Mouse (Mus musculus) limb, embryonic 13.5 days (tissue): ENCODE data around the gene Rbms3. TPM values are rescaled to one million over a fixed set of nuclear protein-coding genes. Genes with fewer than 3 reads are reported as not detected.

Experiments
- ATAC-seq: fragments of 200-750 bp; cut with Nextera tagmentation; 2 replicates; pipeline ENCODE4 v1.8.0; 2017; ENCODE audit warnings: low read depth, moderate number of reproducible peaks, moderate TSS enrichment; ENCODE audit not compliant: low FRiP score
- H3K27ac ChIP-seq: fragments of 300-500 bp; sonication (generic); 2 replicates; pipeline ENCODE4 v1.5.1; 2015; ENCODE audit warnings: inconsistent platforms, mild to moderate bottlenecking, moderate library complexity
- H3K27me3 ChIP-seq: fragments of 300-500 bp; sonication (generic); 2 replicates; pipeline ENCODE4 v1.6.1; 2015; ENCODE audit warnings: mild to moderate bottlenecking, inconsistent platforms
- H3K36me3 ChIP-seq: fragments of 300-500 bp; sonication (generic); 2 replicates; pipeline ENCODE4 v1.6.1; 2015; ENCODE audit warnings: inconsistent platforms, mild to moderate bottlenecking, moderate library complexity
- H3K4me1 ChIP-seq: fragments of 300-500 bp; sonication (generic); 2 replicates; pipeline ENCODE4 v1.6.1; 2015; ENCODE audit warnings: inconsistent platforms
- H3K4me2 ChIP-seq: fragments of 300-500 bp; sonication (generic); replicated peaks from 2 replicates; pipeline ENCODE4 v1.6.1; 2015; ENCODE audit warnings: inconsistent platforms, mild to moderate bottlenecking, moderate library complexity
- H3K4me3 ChIP-seq: fragments of 300-500 bp; sonication (generic); 2 replicates; pipeline ENCODE4 v1.5.1; 2015; ENCODE audit warnings: moderate library complexity, mild to moderate bottlenecking, inconsistent platforms
- H3K9ac ChIP-seq: fragments of 300-500 bp; sonication (generic); 2 replicates; pipeline ENCODE4 v1.6.1; 2015; ENCODE audit warnings: mild to moderate bottlenecking, inconsistent platforms
- H3K9me3 ChIP-seq: fragments of 300-500 bp; sonication (generic); 2 replicates; pipeline ENCODE4 v1.6.1; 2016; ENCODE audit warnings: inconsistent platforms
- WGBS: fragments of 180-500 bp; shearing (Covaris S2); methylation state at CpG from one replicate; pipeline ENCODE4 v1.1.7; 2015; 5-methylcytosine and 5-hydroxymethylcytosine counted together
- polyA plus RNA-seq: library from polyadenylated mRNA; unstranded; fragments of >200 nt; fragmentation: Nextera tagmentation; extraction: Ambion mirVana; gene quantifications from 2 replicates; pipeline ENCODE4 v1.2.1, GENCODE M21; 2015

The Rbms3 gene
- polyA plus RNA-seq, 1 experiment from 2014 or later = 101 TPM

DNA sequence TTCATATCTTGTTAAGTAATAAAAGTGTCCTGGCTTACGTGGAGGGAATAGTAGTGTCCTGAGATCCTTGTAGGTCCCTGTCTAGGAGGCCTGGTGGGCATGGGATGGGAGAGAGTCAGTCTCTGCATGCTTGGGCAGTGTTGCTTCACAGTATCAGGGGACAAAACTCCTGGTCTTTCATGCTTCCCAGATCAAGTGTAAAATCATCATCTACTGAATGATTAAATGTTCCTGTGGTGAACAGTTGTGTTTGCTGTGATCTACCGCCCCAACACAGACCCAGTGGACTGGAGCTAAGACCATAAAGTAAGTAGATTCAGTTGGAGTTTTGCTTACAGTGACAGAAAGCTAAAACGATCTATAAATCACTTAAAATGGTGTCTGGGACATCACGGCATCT, 654.4 kb downstream of the Rbms3 start:
- no peak for ATAC-seq
- H3K27ac ChIP-seq = no peak overlapping the region

DNA sequence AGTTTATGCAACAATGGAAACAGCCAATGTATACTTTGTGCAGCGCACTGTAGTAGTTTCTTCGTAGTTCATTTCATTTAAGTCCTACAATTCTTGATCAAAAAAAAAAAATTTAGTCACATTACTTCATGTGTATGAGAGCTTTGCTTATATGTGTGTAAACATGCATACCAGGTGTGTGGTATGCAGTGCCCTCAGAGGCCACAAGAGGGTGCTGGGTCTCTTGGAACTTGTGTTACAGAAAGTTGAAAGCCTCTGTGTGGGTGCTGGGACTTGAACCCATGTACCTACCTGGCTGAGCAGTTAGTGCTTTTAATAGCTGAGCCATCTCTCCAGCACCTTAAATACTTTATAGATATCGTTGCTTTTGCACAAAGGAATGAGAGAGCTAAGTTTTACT, 655.6 kb downstream of the Rbms3 start:
- no peak for ATAC-seq
- Histone ChIP-seq H3K4me1 (peaks cover 3% of the 10 kb centered on the region; the same call in 1 of the 2 replicates), H3K4me3 (no peak overlapping the region), H3K27me3 (no peaks in the 10 kb centered on the region), H3K4me2 (no peak overlapping the region), H3K36me3 (0 out of 2 replicates have a peak, but pooled peaks cover 9% of the 10 kb centered on the region), H3K9me3 (0 out of 2 replicates have a peak, but pooled peaks cover 2% of the 10 kb centered on the region), H3K9ac (no peak overlapping the region), H3K27ac (no peak overlapping the region)
- 97% methylated on average over 3 of the region's 3 CpGs for WGBS

More for the DNA sequence above, 654.4 kb downstream of the Rbms3 start:
- Histone ChIP-seq H3K9ac (no peak overlapping the region), H3K4me1 (peaks cover 3% of the 10 kb centered on the region; the same call in 1 of the 2 replicates), H3K4me2 (no peak overlapping the region), H3K27me3 (no peaks in the 10 kb centered on the region), H3K36me3 (0 out of 2 replicates have a peak, but pooled peaks cover 9% of the 10 kb centered on the region), H3K4me3 (no peak overlapping the region), H3K9me3 (0 out of 2 replicates have a peak, but pooled peaks cover 2% of the 10 kb centered on the region)
- WGBS = 84% methylated on average over 4 of the region's 4 CpGs

DNA sequence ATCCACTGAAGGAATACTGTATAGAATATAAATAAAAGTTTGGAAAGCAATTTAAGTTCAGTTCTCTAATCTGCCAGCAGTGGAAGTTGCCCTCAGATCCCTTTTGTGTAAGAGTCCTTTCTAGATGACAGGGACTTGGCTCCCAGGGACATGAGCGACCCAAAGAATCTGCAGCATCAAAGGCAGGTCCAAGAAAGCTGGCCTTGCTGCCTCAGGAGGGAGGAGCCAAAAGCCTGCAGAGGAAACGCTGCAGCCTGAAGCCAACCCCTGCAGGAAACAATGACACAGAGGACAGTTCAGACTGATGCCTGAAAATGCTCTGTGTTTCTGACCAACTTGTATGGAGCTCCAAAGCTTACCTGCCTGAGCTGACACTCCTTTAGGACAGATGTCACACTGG, 656.1 kb downstream of the Rbms3 start:
- no peak for ATAC-seq
- Histone ChIP-seq H3K4me3 (no peak overlapping the region), H3K4me1 (peaks cover 3% of the 10 kb centered on the region; the same call in 1 of the 2 replicates), H3K27me3 (no peaks in the 10 kb centered on the region), H3K4me2 (no peak overlapping the region), H3K36me3 (0 out of 2 replicates have a peak, but pooled peaks cover 6% of the 10 kb centered on the region), H3K9ac (no peak overlapping the region), H3K9me3 (0 out of 2 replicates have a peak, but pooled peaks cover 2% of the 10 kb centered on the region), H3K27ac (no peak overlapping the region)
- WGBS = 43% methylated on average over 2 of the region's 2 CpGs

DNA sequence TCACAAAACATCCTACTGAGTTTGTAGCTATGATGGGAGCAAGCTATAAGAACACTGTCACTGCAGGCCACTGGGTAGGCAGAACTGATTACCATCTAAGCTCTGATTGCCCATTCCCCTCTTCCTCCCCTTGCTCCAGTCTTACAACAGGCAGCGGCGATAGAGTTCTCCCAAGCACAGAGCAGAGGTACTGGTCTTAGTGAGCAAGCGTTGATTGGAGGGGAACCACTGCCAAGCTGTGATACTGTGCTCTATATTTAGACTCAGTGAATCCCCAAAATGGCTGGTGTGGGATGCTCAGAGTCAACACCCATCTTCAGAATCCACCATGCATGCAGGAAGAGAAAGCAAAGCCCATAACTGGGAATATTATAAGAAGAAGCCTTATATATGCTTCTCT, 662.4 kb downstream of the Rbms3 start:
- Histone ChIP-seq H3K9ac (no peak overlapping the region), H3K27me3 (no peaks in the 10 kb centered on the region), H3K4me3 (no peak overlapping the region), H3K4me1 (peaks cover 21% of the 10 kb centered on the region), H3K27ac (no peak overlapping the region), H3K36me3 (0 out of 2 replicates have a peak, but pooled peaks cover 5% of the 10 kb centered on the region), H3K4me2 (no peak overlapping the region), H3K9me3 (no peaks in the 10 kb centered on the region)
- ATAC-seq = no peak
- WGBS = 99% methylated on average over 3 of the region's 3 CpGs

DNA sequence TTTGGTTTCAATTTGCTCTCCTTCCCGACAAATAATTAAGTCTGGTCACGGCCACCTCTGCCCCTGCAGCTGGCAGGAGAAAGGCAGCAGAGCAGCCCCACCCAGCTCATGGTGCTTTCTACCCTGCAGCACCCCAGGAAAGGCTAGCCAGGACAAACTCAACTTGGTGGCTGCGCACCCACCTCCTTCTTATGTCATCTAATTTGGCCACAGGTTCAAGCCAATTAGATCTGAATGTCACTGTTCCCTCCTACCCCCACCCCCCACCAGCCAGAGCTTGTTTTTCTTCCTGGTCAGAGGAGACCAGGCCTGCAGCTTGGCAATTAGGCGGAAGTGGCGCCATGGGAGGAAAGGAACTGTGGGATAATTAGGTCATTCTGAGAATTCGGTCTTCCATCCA, 664.0 kb downstream of the Rbms3 start:
- Histone ChIP-seq H3K27ac (peak overlapping the region; percentile 3; the same call in 1 of the 2 replicates), H3K27me3 (no peaks in the 10 kb centered on the region), H3K9ac (no peak overlapping the region), H3K36me3 (peaks cover 10% of the 10 kb centered on the region), H3K4me1 (peaks cover 21% of the 10 kb centered on the region), H3K4me3 (no peak overlapping the region), H3K9me3 (peaks cover 3% of the 10 kb centered on the region; the same call in 1 of the 2 replicates), H3K4me2 (peak overlapping the region; percentile 46)
- ATAC-seq = no peak
- WGBS = 28% methylated on average over 6 of the region's 6 CpGs

DNA sequence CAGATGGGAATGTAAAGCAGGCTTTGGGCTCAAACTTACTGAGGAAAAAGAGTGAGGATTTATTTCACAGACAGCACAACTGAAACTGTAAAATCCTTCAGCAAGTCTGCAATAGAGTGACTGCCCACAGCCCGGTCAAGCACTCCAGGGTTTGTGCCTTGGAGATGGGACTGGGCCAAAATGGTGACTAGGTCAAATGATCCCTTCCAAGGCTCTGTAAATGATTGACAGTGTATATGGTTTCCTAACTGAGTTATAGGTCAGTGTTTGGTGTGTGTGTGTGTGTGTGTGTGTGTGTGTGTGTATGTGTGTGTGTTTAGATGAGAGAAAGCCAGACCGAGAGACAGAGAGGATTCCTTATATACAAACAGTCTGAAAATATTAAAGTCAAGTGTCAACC, 673.6 kb downstream of the Rbms3 start:
- peaks cover 4% of the 10 kb centered on the region for H3K36me3 ChIP-seq
- no peaks in the 10 kb centered on the region for H3K27me3 ChIP-seq
- H3K9me3 ChIP-seq = peaks cover 4% of the 10 kb centered on the region; the same call in 1 of the 2 replicates
- peaks cover 5% of the 10 kb centered on the region; the same call in 1 of the 2 replicates for H3K4me1 ChIP-seq
- H3K4me2 ChIP-seq = no peak overlapping the region
- H3K27ac ChIP-seq = no peak overlapping the region
- WGBS = 75% methylated on average over 2 of the region's 2 CpGs
- no peak for ATAC-seq
- no peak overlapping the region for H3K4me3 ChIP-seq
- no peak overlapping the region for H3K9ac ChIP-seq

DNA sequence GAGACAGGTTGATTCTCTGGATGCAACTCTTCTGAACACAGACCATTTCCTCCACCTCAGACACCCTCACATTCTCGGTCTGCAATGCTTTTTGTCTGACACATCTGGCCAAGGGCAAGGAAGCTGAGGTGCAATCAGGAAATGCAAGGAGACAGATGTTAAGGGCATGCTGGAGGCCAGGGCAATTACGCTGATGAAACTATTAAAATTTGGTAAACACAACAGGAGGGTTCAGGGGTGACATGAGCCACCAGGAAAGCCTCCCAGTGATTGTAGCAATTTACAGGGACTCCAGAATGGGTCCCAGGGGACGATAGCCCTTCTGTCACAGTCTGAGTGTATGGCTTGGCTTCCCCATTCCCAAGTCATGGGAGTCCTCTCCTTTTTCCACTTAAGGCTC, 681.5 kb downstream of the Rbms3 start:
- no peak for ATAC-seq
- H3K9me3 ChIP-seq = no peaks in the 10 kb centered on the region
- no peaks in the 10 kb centered on the region for H3K36me3 ChIP-seq
- no peak overlapping the region; the same call in 1 of the 2 replicates for H3K27ac ChIP-seq
- H3K4me1 ChIP-seq = peaks cover 31% of the 10 kb centered on the region
- no peak overlapping the region for H3K4me3 ChIP-seq
- no peak overlapping the region for H3K9ac ChIP-seq
- WGBS = 28% methylated on average over 3 of the region's 3 CpGs
- no peaks in the 10 kb centered on the region for H3K27me3 ChIP-seq
- H3K4me2 ChIP-seq = no peak overlapping the region

DNA sequence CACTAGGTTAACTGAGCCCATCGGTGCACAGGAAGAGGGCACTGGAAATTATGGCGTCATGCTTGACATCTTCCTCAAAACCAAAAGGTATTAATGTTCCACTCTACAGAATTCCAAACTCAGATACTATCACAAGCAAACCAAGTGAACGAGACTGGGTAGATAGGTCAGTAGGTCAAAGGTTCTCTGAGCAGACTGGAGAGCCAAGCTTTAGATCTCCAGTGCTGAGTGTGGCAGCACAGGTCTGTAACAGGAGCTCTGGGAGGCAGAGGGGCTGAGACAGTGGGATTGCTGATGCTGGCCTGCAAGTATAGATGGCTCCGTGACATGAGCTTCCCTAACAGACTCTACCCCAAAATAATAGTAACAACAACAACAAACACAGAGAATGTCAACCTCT, 682.3 kb downstream of the Rbms3 start:
- Histone ChIP-seq H3K4me2 (no peak overlapping the region), H3K9ac (no peak overlapping the region), H3K9me3 (no peaks in the 10 kb centered on the region), H3K4me1 (peaks cover 32% of the 10 kb centered on the region), H3K36me3 (no peaks in the 10 kb centered on the region), H3K27me3 (no peaks in the 10 kb centered on the region), H3K27ac (no peak overlapping the region), H3K4me3 (no peak overlapping the region)
- no peak for ATAC-seq
- 69% methylated on average over 4 of the region's 4 CpGs for WGBS

DNA sequence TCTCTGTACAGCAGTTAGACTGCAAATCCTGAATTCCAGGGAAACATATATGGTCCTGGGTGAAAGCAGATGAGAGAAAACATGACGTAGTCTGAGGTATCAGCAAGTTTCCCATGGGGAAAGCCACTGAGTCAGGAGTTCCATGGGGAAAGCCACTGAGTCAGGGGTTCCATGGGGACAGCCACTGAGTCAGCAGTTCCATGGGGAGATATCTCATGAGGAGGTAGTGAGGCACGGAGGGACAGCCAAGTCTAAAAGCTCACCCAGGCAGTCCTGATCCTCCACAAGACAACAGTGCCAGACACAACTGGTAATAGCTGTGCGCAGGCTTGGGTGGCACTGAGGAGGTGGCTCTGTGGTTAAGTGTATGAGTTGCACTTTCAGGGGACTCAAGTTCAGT, 682.9 kb downstream of the Rbms3 start:
- no peak overlapping the region for H3K4me3 ChIP-seq
- peaks cover 3% of the 10 kb centered on the region; the same call in 1 of the 2 replicates for H3K36me3 ChIP-seq
- H3K9ac ChIP-seq = no peak overlapping the region
- H3K27ac ChIP-seq = no peak overlapping the region
- no peaks in the 10 kb centered on the region for H3K9me3 ChIP-seq
- no peak overlapping the region for H3K4me2 ChIP-seq
- no peaks in the 10 kb centered on the region for H3K27me3 ChIP-seq
- no peak for ATAC-seq
- peaks cover 32% of the 10 kb centered on the region for H3K4me1 ChIP-seq
- WGBS = 93% methylated on average over 3 of the region's 3 CpGs

DNA sequence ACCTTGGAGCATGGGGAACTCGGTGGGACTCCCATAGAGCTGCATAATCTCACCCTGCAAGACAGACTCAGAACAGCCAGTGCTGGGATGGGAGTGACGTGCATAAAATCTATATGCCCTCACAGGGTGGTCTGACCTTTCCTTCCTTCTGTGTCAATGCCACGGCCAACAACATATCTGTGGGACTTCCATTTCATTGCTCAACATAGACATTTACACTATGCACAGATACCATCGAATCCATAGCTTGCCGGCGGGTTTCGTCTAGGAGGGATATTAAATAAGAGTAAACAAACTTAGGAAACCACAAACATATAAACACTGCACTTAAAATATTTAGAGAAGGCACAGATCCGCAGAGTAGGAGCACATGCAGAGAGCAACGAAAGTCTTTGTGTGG, 684.0 kb downstream of the Rbms3 start:
- no peak overlapping the region for H3K4me2 ChIP-seq
- H3K27me3 ChIP-seq = no peaks in the 10 kb centered on the region
- peaks cover 6% of the 10 kb centered on the region; the same call in 1 of the 2 replicates for H3K36me3 ChIP-seq
- H3K9ac ChIP-seq = no peak overlapping the region
- no peak overlapping the region for H3K4me3 ChIP-seq
- H3K9me3 ChIP-seq = no peaks in the 10 kb centered on the region
- 69% methylated on average over 9 of the region's 9 CpGs for WGBS
- no peak overlapping the region for H3K27ac ChIP-seq
- H3K4me1 ChIP-seq = peaks cover 34% of the 10 kb centered on the region
- ATAC-seq = no peak

DNA sequence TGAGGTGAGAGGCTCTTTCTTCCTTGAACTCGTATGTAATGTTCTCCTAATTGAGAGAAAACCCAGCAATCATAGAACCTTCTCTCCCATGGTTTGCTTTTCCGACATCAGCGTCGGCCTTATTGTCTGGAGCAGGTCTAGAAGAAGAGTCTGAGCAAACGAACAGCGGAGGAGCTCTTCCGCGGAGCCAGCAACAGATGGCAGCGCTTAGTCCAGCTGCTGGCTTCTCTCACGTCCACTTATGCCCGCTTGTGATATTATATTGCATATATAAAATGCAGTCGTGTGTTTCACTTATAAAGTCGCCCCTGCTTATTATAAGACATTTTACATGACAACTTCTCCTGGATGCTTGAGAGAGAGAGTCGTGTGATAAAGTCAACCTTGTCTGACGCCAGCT, 685.8 kb downstream of the Rbms3 start:
- Histone ChIP-seq H3K9me3 (no peaks in the 10 kb centered on the region), H3K27me3 (no peaks in the 10 kb centered on the region), H3K4me3 (no peak overlapping the region), H3K36me3 (peaks cover 6% of the 10 kb centered on the region; the same call in 1 of the 2 replicates), H3K27ac (peak overlapping the region; percentile 52; the same call in 1 of the 2 replicates), H3K9ac (0 out of 2 replicates have a peak overlapping the region, but pooled peaks have one; percentile 21), H3K4me2 (peak overlapping the region; percentile 37; the same call in 1 of the 2 replicates), H3K4me1 (peaks cover 43% of the 10 kb centered on the region)
- ATAC-seq = no peak
- 47% methylated on average over 15 of the region's 15 CpGs for WGBS

DNA sequence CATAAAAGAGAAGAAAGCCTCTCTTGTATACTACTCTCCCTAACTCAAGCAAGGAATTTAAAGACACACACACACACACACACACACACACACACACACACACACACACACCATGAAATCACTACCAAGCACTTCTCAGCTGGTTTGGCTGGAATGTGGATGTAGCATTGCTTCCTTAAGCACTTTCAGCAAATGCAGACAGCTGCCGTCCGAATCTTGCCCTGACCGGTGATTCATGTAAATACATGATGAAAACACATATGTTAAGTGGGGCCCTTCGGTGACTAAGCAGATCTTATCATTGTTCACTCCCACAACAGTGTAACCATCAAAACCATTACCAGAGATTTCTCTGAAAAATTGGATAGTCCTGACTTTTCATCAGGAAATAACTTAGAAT, 688.6 kb downstream of the Rbms3 start:
- no peak overlapping the region for H3K4me2 ChIP-seq
- WGBS = 82% methylated on average over 4 of the region's 4 CpGs
- no peak overlapping the region for H3K27ac ChIP-seq
- H3K36me3 ChIP-seq = peaks cover 8% of the 10 kb centered on the region; the same call in 1 of the 2 replicates
- H3K27me3 ChIP-seq = no peaks in the 10 kb centered on the region
- H3K4me1 ChIP-seq = peaks cover 37% of the 10 kb centered on the region
- ATAC-seq = no peak
- no peak overlapping the region for H3K4me3 ChIP-seq
- H3K9me3 ChIP-seq = no peaks in the 10 kb centered on the region
- H3K9ac ChIP-seq = no peak overlapping the region

DNA sequence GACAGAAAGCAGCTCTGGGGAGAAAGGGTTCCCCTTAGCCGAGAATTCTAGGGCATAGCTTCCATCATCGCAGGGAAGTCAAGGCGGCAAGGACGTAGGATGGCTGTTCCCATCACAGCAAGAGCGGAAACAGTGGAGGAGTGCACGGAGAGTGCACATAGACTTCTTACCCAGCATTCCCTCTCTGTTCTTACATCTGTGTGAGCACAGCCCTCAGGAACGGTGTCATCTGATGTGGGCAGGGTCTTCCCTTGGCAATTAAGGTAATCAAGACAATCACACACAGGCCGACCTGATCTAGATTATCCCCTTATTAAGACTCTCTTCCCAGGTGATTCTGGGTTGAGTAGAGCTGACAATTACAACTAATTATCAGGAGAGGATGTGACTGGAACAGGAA, 689.0 kb downstream of the Rbms3 start:
- H3K27ac ChIP-seq = no peak overlapping the region
- H3K36me3 ChIP-seq = peaks cover 8% of the 10 kb centered on the region; the same call in 1 of the 2 replicates
- H3K27me3 ChIP-seq = no peaks in the 10 kb centered on the region
- no peak overlapping the region for H3K9ac ChIP-seq
- H3K9me3 ChIP-seq = no peaks in the 10 kb centered on the region
- ATAC-seq = no peak
- peaks cover 35% of the 10 kb centered on the region for H3K4me1 ChIP-seq
- no peak overlapping the region for H3K4me3 ChIP-seq
- no peak overlapping the region for H3K4me2 ChIP-seq
- WGBS = 75% methylated on average over 8 of the region's 8 CpGs
